Mouse (Mus musculus) ES-CJ7 (cell line): ENCODE data around the gene Gm21988.

Source experiments
- DNase-seq: peaks from one replicate; pipeline ENCODE4 v3.0.0; 2011; ENCODE audit warnings: low read depth, low spot score

Gm21988 gene

GRCm38 (mm10) chr11:70239541-70240279 lies at the start of gene Gm21988, which contains the start of gene Rnasek:
TSS of gene Gm21988 (minus strand) at chr11:70239830.
TSS of gene Rnasek (minus strand) at chr11:70239842.
- DNase-seq, result peak; percentile 90

DNA sequence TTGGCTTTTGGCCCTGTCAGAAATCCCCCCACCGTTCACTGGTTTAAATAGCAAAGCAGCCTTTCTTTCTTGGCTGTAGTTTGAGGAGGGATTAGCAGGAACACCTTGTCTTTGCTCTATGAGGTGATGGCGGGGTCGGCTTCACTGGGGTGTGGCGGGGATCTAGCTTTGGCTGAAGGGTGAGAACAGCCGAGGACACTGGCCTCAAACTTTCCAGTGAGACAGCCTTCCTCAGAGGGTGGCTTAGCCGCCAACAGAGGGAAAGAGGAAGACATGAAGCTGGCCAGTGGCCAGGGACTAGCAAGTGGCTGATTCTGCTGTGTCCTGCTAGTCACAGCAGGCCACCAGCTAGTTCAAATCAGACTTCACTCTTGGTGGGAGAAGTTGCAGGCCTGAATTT lies 49.6 kb upstream of the Gm21988 start:
- no peak for DNase-seq

- no peak for DNase-seq
Observed at GRCm38 (mm10) chr11:70288102-70288501, 48.5 kb upstream of the Gm21988 start.

DNA sequence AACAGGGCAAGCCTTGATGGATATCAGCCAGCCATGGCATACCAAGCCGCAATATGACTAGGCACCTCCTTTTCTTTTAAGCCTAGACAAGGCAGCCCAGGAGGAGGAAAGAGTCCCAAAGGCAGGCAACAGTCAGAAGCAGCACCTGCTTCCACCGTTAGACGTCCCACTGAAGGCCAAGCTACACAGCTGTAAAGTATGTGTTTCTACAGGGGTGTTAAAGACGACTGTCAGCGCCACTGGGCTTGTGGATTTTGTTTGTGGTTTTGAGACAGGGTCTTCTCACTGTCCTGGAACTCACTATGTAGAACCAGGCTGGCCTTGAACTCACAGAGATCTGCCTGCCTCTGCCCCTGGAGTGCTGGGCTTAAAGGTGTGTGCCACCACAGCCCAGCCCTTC lies 46.1 kb upstream of the Gm21988 start:
- no peak for DNase-seq

GRCm38 (mm10) chr11:70284757-70285156 lies 45.1 kb upstream of the Gm21988 start:
- no peak for DNase-seq

DNA sequence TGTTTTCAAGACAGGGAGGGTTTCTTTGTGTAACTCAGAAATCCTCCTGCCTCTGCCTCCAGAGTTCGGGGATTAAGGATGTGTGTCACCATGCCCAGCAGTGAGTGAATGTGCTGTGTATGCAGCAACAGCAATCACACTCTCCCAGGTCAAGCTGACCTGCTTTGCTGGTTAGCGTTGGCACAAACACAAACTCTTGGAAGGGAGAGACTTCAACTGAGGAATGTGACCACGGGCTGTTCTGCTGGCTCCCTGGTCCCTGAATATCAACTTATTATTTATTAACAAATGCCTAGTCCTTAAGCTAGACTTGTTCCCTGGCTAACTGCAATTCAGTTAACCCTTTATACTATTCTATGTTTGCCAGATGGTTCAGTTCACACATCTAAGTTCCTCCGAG lies 44.0 kb upstream of the Gm21988 start:
- DNase-seq, result no peak

GRCm38 (mm10) chr11:70280441-70280840 lies 40.8 kb upstream of the Gm21988 start:
- no peak for DNase-seq

- DNase-seq, result no peak
Observed at GRCm38 (mm10) chr11:70278961-70279360, 39.3 kb upstream of the Gm21988 start.

- DNase-seq, result no peak
Observed at GRCm38 (mm10) chr11:70271641-70272040, 32.0 kb upstream of the Gm21988 start.

DNA sequence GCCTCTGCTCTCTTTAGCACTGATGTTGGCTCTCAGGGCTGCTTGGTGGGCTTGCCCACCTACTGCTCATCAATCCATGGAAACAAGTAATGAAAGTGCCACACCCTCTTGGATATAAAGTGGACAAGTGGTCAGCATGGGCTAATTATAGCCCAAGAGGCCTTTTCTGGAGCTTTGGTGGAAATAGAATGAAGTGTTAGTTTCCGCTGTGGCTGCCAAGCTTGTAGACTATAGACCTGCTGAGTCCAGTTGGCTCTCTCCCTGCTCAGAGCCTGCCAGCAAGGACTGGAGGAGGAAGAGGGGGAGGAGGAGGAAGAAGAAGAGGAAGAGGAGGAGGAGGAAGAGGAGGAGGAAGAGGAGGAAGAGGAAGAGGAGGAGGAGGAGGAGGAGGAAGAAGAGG lies 26.8 kb upstream of the Gm21988 start:
- DNase-seq, result no peak

DNA sequence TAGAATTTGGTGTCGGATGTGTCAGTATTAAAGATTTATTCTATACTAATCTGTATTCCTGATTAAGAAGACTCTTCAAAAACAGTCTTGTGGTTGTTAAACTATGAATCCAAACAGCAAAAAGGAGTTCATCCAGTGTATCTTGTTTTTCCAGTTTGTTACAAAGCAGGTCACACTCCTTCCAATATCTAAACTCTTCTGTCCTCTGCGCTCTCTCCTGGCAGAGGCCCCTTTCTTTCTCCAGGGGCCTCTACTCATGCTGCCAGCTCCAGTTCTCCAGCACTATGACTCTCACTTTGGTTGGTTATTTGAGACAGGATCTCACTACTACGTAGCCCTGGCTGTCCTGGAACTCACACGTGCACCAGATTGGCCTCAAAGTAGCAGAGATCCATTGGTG lies 26.2 kb upstream of the Gm21988 start:
- DNase-seq, result no peak

- no peak for DNase-seq
Observed at GRCm38 (mm10) chr11:70265252-70265651, 25.6 kb upstream of the Gm21988 start.

DNA sequence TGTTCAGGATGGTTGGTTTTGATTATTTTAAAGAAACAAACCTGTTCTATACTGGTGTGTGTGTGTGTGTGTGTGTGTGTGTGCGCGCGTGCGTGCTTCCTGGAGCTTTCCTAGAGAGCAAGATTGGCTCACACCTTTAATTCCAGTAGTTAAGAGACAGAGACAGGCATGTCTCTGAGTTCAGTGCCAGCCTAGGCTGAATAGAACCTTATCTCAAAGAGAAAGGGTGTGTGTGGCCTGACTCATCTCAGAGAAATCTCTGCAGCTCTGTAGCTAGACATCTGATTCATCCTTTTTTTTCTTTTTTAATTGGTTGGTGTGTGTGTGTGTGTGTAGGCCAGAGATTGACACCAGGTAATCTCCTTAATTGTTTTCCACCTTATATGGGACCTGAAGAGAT lies 19.4 kb upstream of the Gm21988 start:
- DNase-seq, result no peak

GRCm38 (mm10) chr11:70254931-70255531 lies 15.4 kb upstream of the Gm21988 start, which contains the start of gene Alox12:
TSS of gene Alox12 (minus strand) at chr11:70255353.
- DNase-seq, result peak; percentile 89

DNA sequence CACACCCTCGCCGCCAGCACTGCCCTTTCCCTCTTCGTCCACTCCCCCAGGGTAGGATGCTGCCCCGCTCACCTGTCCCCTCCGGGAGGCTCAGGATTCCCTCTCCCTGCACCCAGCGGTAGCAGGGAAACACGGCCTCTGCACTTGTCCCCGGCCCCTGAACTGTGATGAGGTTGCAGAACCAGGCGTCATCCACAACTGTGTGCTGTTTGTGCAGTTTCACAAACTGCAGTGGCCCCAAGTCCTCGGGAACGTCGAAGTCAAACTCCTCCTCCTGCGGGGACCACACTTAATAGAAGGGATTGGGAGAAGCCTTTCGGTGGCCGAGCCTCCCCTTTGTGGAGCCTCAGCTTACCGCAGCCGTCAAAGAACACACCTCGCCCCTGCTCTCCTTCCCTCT lies 14.7 kb upstream of the Gm21988 start:
- DNase-seq, result no peak

GRCm38 (mm10) chr11:70251853-70252252 lies 12.2 kb upstream of the Gm21988 start:
- DNase-seq, result no peak

DNA sequence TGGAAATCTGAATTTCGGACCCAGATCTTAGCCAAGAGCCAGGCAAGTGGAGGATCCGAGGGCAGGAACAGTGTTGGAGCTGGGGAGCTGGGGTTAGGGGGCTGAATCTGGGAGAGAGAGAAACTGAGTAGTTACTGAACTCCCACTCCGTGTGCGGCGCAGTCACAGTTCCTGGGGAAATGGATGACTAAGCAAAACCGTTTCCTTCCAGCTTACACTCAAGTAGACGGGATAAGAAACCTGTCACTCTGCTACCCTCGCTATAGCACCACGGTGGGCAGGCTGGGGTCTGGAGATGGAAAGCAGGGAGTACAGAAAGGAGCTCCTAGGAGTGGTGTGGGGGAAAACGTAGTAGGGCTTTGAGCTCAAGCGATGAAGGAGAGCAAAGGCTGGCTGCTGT lies 10.5 kb upstream of the Gm21988 start:
- no peak for DNase-seq

DNA sequence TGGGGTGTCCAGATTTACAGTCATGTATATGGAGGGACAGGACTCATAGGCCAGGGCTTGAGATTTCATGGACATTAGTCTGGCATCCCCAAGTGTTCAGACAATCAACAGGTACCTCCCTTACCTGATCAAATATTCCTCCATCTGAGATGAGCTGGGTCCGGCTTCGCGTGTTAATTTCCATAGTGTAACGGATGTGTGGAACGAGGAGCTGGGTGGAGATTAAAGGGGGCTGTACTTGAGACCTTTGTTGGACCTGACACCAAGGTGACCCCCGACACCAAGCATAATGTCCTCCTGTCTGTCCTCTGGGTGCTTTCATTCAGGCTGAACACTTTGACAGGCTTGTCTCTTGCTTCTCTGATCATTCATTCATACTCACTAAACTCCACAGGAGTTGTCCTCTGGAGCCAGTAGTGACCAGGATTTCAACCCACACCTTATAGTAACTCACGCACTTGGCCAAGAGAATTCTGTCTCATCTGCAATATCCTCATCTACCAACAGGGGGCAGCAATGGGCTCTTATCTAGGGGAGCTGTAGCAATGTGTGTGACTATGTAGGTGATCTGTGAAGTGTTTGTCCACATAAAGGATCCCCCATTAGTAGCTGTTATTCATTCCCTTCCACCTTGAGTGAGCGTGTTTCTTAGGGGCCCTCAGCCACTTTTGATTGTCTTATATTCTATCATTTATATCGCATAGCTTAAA lies 7.7 kb upstream of the Gm21988 start:
- DNase-seq, result peak; percentile 79

DNA sequence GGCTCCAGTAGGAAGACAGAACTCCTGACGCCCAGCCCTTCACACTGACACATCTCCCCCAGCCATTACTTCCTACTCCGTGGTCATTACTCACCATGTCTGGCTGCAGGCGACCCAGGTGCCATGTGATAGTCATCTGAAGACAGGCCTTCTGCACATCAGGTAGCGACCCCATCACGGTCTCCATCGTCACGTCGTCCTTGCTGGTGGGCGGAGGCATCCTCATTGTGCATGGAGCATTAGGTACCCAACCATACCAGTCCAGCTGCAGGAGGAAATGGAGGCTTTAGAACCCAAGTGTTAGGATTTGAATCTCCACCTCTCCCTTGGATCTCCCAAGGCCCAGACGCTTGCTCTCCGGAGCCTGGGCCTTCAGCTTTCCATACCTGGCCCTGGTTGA lies 3.0 kb upstream of the Gm21988 start:
- DNase-seq, result no peak

- no peak for DNase-seq
Observed at GRCm38 (mm10) chr11:70238591-70239440, 814 bp downstream of the Gm21988 start.

DNA sequence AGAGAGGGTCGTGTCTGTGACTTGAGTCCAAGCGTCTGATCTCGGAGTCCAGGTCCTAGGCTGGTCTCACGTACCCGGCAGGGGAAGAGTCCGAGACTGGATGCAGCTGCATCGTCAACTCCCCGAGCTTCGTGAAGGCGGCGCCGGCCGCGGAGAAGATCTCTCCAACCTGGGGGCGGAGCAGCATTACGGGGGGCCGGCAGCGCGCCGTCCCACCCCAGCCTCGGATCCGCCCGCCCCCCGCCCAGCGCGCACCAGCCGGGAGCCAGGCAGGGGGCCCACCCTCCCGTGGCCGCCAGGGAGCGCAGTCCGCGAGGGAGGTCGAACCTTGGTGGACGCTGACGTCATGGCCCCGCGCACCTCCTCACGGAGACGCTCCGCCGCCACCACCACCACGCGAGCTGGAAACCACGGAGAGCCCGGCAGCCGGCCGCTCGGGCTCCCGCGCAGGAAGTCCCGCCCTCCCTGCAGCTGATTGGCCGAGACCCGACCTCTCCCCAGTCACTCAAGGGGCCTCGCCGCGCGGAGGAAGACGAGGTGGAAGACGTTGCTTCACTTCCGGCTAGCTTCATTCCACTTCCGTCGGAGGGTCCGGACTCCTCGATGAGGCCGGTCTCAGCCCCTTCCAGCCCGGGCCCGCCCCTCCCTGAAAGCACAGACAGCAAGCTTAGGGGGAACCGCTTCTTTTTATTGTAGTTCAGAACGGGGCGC lies 2.0 kb downstream of the Gm21988 start, which contains the start of gene 0610010K14Rik:
Gene 0610010K14Rik (minus strand): TSS at position 458 of the 711 bp plus-strand sequence.
- DNase-seq, result peak; percentile 97
